ENCODE assay signal across 9 mouse cellular contexts in the genomic region with DNA sequence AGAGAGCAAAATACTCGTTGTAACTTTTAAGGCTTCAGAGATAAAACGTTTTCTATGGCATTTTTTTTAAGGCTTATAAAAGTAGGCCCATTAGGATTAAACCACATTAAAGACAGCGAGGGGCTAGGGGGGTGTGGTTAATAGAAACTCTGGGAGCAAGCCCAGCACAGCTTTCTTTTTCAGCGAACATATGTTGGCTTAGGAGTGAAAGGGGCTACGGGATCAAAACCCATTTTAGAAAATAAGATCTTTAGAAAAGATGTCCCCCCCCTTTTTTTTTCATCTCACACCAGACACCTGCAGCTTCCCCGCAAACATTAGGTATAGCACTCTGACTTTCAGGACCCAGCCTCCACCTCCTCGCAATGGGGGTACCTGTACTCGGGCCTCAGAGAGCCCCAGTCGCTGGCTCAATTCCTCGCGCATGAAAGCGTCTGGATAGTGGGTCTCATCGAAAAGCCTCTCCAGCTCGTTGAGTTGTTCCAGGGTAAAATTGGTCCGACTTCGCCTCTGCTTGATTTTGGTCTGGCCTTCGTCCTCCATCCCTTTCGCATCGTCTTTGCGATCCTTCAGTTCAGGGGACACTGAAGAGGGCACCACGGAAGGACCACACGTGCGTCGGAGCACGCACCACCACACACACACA. TPM values are rescaled to one million over a fixed set of nuclear protein-coding genes. Genes with fewer than 3 reads are reported as not detected.
DNase-seq lines count a peak whose midpoint lies in the region; ATAC-seq and TF ChIP-seq lines count a peak whose summit lies in the region.
"Had no signal": no experiment of that assay in that cellular context is flagged by ENCODE, and none has a peak within 500 bp of the region (broad histone marks: within the 10 kb centered on the region; RNA-seq: fewer than 3 reads in every experiment).

No protein-coding gene starts in this region.

- H3K4me2 ChIP-seq in forebrain, embryonic 11.5 days (ENCODE audit: low read depth, low read length, severe bottlenecking): no peak overlapping the region; the same call in 1 of the 2 replicates
- no peak overlapping the region for H3K4me2 ChIP-seq in forebrain, embryonic 13.5 days
- H3K4me2 ChIP-seq in forebrain, embryonic 14.5 days (ENCODE audit: low read length): no peak overlapping the region
- peak overlapping the region; percentile 58 for H3K4me2 ChIP-seq in midbrain, embryonic 12.5 days (replicated peaks)

- no peaks in the 10 kb centered on the region for H3K36me3 ChIP-seq in forebrain, embryonic 11.5 days (ENCODE audit: control insufficient read depth, insufficient read depth, low read length)
- H3K36me3 ChIP-seq in forebrain, embryonic 13.5 days (ENCODE audit: poor library complexity, severe bottlenecking): no peaks in the 10 kb centered on the region
- peaks cover 24% of the 10 kb centered on the region for H3K36me3 ChIP-seq in C2C12 (ENCODE audit: control insufficient read depth, insufficient read depth)
- H3K36me3 ChIP-seq in forebrain, embryonic 14.5 days (ENCODE audit: control insufficient read depth, insufficient read depth, low read length): no peaks in the 10 kb centered on the region
- H3K36me3 ChIP-seq in midbrain, embryonic 12.5 days: no peaks in the 10 kb centered on the region

- H3K9ac ChIP-seq in forebrain, embryonic 11.5 days (ENCODE audit: low read length): no peak overlapping the region
- no peak overlapping the region for H3K9ac ChIP-seq in forebrain, embryonic 13.5 days
- H3K9ac ChIP-seq in forebrain, embryonic 14.5 days (ENCODE audit: low read length): no peak overlapping the region
- H3K9ac ChIP-seq in midbrain, embryonic 12.5 days (replicated peaks): peak overlapping the region; percentile 79

- peak overlapping the region; percentile 7 for H3ac ChIP-seq in C2C12 (ENCODE audit: control insufficient read depth, insufficient read length, low read depth)

- ATAC-seq in forebrain, embryonic 11.5 days (replicated peaks; ENCODE audit: low FRiP score): no peak
- no peak for ATAC-seq in forebrain, embryonic 13.5 days
- ATAC-seq in forebrain, embryonic 14.5 days: no peak
- ATAC-seq in midbrain, embryonic 12.5 days (ENCODE audit: low FRiP score, low read depth): no peak

- TF ChIP-seq CTCF in C2C12 (IDR thresholded peaks at IDR 0.05; ENCODE audit: control insufficient read depth, insufficient read depth, insufficient read length): no peak

- DNase-seq in forebrain, embryonic 11.5 days (ENCODE audit: low spot score): peak; percentile 57
- no peak for DNase-seq in forebrain, embryonic 14.5 days (ENCODE audit: low spot score)
- no peak for DNase-seq in lung, postnatal 4 days
- DNase-seq in cerebellum, postnatal 4 days (ENCODE audit: low spot score in 2 of 2): no peak
- DNase-seq in left cerebral cortex, adult 18-20 months (ENCODE audit: low spot score in 2 of 2): no peak

- H3K27me3 ChIP-seq in forebrain, embryonic 11.5 days (ENCODE audit: control insufficient read depth, insufficient read depth, low read length): peaks cover 84% of the 10 kb centered on the region
- peaks cover 94% of the 10 kb centered on the region for H3K27me3 ChIP-seq in forebrain, embryonic 13.5 days
- H3K27me3 ChIP-seq in C2C12 (ENCODE audit: control insufficient read depth, insufficient read depth, insufficient read length): no peaks in the 10 kb centered on the region
- H3K27me3 ChIP-seq in forebrain, embryonic 14.5 days (replicated peaks; ENCODE audit: control insufficient read depth, insufficient read depth, low read length): peaks cover 85% of the 10 kb centered on the region
- peaks cover 75% of the 10 kb centered on the region for H3K27me3 ChIP-seq in midbrain, embryonic 12.5 days

- no peak overlapping the region for H3K4me3 ChIP-seq in forebrain, embryonic 11.5 days (ENCODE audit: low read depth, low read length)
- no peak overlapping the region for H3K4me3 ChIP-seq in forebrain, embryonic 13.5 days
- no peak overlapping the region for H3K4me3 ChIP-seq in C2C12 (ENCODE audit: insufficient read depth, poor library complexity, severe bottlenecking)
- H3K4me3 ChIP-seq in forebrain, embryonic 14.5 days (ENCODE audit: low read depth, low read length): 0 out of 2 replicates have a peak overlapping the region, but pooled peaks have one; percentile 8
- peak overlapping the region; percentile 56 for H3K4me3 ChIP-seq in midbrain, embryonic 12.5 days

- H3K9me3 ChIP-seq in forebrain, embryonic 11.5 days (ENCODE audit: control insufficient read depth, low read length): no peaks in the 10 kb centered on the region
- H3K9me3 ChIP-seq in forebrain, embryonic 13.5 days (replicated peaks): no peaks in the 10 kb centered on the region
- no peaks in the 10 kb centered on the region for H3K9me3 ChIP-seq in forebrain, embryonic 14.5 days (replicated peaks; ENCODE audit: control insufficient read depth, low read length)
- no peaks in the 10 kb centered on the region for H3K9me3 ChIP-seq in midbrain, embryonic 12.5 days

- H3K79me3 ChIP-seq in C2C12 (ENCODE audit: low read depth): peaks cover 19% of the 10 kb centered on the region

- under 1% methylated on average over 25 of the region's 25 CpGs for WGBS in forebrain, embryonic 11.5 days
- under 1% methylated on average over 25 of the region's 25 CpGs for WGBS in forebrain, embryonic 13.5 days
- under 1% methylated on average over 24 of the region's 25 CpGs for WGBS in forebrain, embryonic 14.5 days
- WGBS in midbrain, embryonic 12.5 days: under 1% methylated on average over 25 of the region's 25 CpGs

- H3K4me1 ChIP-seq in forebrain, embryonic 11.5 days (replicated peaks; ENCODE audit: control insufficient read depth, insufficient read depth, low read length): peaks cover 21% of the 10 kb centered on the region; the same call in 1 of the 2 replicates
- H3K4me1 ChIP-seq in forebrain, embryonic 13.5 days: peaks cover 37% of the 10 kb centered on the region
- peaks cover 6% of the 10 kb centered on the region for H3K4me1 ChIP-seq in forebrain, embryonic 14.5 days (ENCODE audit: control insufficient read depth, insufficient read depth, low read length)
- peaks cover 34% of the 10 kb centered on the region for H3K4me1 ChIP-seq in midbrain, embryonic 12.5 days

- peaks cover 43% of the 10 kb centered on the region for H3K79me2 ChIP-seq in C2C12 (ENCODE audit: control insufficient read depth, insufficient read depth)

- H3K27ac ChIP-seq in forebrain, embryonic 11.5 days (ENCODE audit: low read depth, low read length): no peak overlapping the region
- no peak overlapping the region for H3K27ac ChIP-seq in forebrain, embryonic 13.5 days
- no peak overlapping the region for H3K27ac ChIP-seq in forebrain, embryonic 14.5 days (ENCODE audit: low read depth, low read length)
- peak overlapping the region; percentile 71 for H3K27ac ChIP-seq in midbrain, embryonic 12.5 days (replicated peaks)
- H3K27ac ChIP-seq: heart, adult 2 months had no signal

TF ChIP-seq in C2C12, 6 proteins besides CTCF, POLR2A, EP300 and RAD21:
- TF ChIP-seq MAX (IDR thresholded peaks at IDR 0.05) (no peak), FOSL1 (IDR thresholded peaks at IDR 0.05; ENCODE audit: insufficient read depth, low read length, poor library complexity, severe bottlenecking) (no peak), MYOD1 (IDR thresholded peaks at IDR 0.05; ENCODE audit: control insufficient read depth, insufficient read length, low read depth) (no peak), MYOG (IDR thresholded peaks at IDR 0.05; ENCODE audit: control insufficient read depth, extremely low read depth, insufficient read length) (no peak), USF1 (IDR thresholded peaks at IDR 0.05; ENCODE audit: low read depth) (no peak)
TF ChIP-seq in C2C12: peak in this region for 0.

RNA-seq across cellular contexts. Expression of gene Rsrc1, which starts 3.3 kb away (rescaled TPM):
- 42.3 and 44.6 TPM in 2 replicates for polyA plus RNA-seq in forebrain, embryonic 11.5 days (2014; fragmentation: Nextera tagmentation; extraction: Ambion mirVana)
- 29.4 and 32.4 TPM in 2 replicates for polyA plus RNA-seq in forebrain, embryonic 13.5 days (2015; fragmentation: Nextera tagmentation; extraction: Ambion mirVana)
- polyA plus RNA-seq in C2C12 (2012; fragmentation: generic; extraction: Trizol): 15.9 TPM
- 30.6 and 31.9 TPM in 2 replicates for polyA plus RNA-seq in forebrain, embryonic 14.5 days (2014; fragmentation: Nextera tagmentation; extraction: Ambion mirVana)
- polyA plus RNA-seq in midbrain, embryonic 12.5 days (2016; fragmentation: Nextera tagmentation; extraction: Ambion mirVana): 54.1 and 57.9 TPM in 2 replicates
- 10 to 100 TPM; 35.7 to 40.0 TPM for total RNA-seq in left cerebral cortex, adult 18-20 months (2021)

RNA-seq across cellular contexts. Expression of gene Shox2, which starts 3.6 kb away (rescaled TPM):
- 8.1 and 9.8 TPM in 2 replicates for polyA plus RNA-seq in forebrain, embryonic 11.5 days (2014; fragmentation: Nextera tagmentation; extraction: Ambion mirVana)
- polyA plus RNA-seq in forebrain, embryonic 13.5 days (2015; fragmentation: Nextera tagmentation; extraction: Ambion mirVana): 12.2 and 15.2 TPM in 2 replicates
- polyA plus RNA-seq in C2C12 (2012; fragmentation: generic; extraction: Trizol): 14.4 TPM
- 5.2 and 6.8 TPM in 2 replicates for polyA plus RNA-seq in forebrain, embryonic 14.5 days (2014; fragmentation: Nextera tagmentation; extraction: Ambion mirVana)
- 97.5 and 111 TPM in 2 replicates for polyA plus RNA-seq in midbrain, embryonic 12.5 days (2016; fragmentation: Nextera tagmentation; extraction: Ambion mirVana)
- not detected for total RNA-seq in left cerebral cortex, adult 18-20 months (2021)

Comparison
In these comparisons a context has a peak if more than half of its experiments do, and no peak if none do; other contexts are left out.
1. H3K4me3 ChIP-seq: peak in forebrain, embryonic 14.5 days (single experiment) and midbrain, embryonic 12.5 days (single experiment); none in forebrain, embryonic 11.5 days (single experiment), forebrain, embryonic 13.5 days (single experiment) and C2C12 (single experiment).